8 mouse cellular contexts compared by ENCODE assay signal in the genomic region with DNA sequence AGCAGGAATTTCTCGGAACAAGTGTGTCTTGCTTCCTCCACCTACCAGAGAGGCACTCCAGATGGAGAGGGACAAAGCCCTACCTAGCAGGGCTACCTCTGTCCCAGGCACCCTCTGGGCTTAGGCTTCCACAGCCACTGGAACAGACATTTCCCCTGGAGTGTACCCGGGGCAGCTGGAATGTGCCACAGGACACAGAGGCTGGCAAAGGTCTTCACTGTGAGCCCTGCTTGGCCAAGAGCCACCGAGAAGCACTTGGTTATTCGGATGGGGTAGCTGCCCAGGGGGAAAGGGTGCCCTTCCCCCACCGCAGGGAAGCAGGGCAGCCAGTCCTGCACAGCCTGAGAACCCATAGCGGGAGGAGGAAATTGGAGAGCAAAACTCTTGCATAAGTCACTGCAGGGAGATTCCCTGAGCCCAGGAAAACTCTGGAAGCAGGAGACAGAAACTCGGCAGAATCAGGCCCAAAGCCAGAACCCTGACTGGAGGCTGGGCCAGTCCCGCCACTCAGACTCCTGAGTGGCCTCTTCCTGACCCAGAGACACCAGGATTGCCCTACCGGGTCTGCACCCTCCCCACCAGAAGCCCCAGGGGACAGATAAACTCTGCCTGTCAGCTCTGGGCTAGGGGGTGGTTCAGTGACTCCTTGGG. TPM values are rescaled to one million over a fixed set of nuclear protein-coding genes. Genes with fewer than 3 reads are reported as not detected.
DNase-seq lines count a peak whose midpoint lies in the region; ATAC-seq lines count a peak whose summit lies in the region.

No protein-coding gene starts in this region.

- no peak overlapping the region for H3K4me2 ChIP-seq in liver, embryonic 16.5 days (ENCODE audit: low read depth, low read length)
- no peak overlapping the region for H3K4me2 ChIP-seq in liver, embryonic 11.5 days
- no peak overlapping the region for H3K4me2 ChIP-seq in kidney, embryonic 14.5 days (replicated peaks; ENCODE audit: low read depth, low read length)
- H3K4me2 ChIP-seq in lung, embryonic 15.5 days, result no peak overlapping the region

- H3K27ac ChIP-seq in liver, embryonic 16.5 days (ENCODE audit: low read length), result no peak overlapping the region
- no peak overlapping the region for H3K27ac ChIP-seq in liver, embryonic 11.5 days (ENCODE audit: low read depth, low read length)
- H3K27ac ChIP-seq in kidney, embryonic 14.5 days (ENCODE audit: low read depth, low read length), result no peak overlapping the region
- H3K27ac ChIP-seq in lung, embryonic 15.5 days, result peak overlapping the region; percentile 75

- H3K4me3 ChIP-seq in liver, embryonic 16.5 days (ENCODE audit: low read depth, low read length), result no peak overlapping the region
- H3K4me3 ChIP-seq in liver, embryonic 11.5 days (ENCODE audit: low read depth, low read length), result no peak overlapping the region
- H3K4me3 ChIP-seq in kidney, embryonic 14.5 days (ENCODE audit: low read length), result no peak overlapping the region
- H3K4me3 ChIP-seq in lung, embryonic 15.5 days, result no peak overlapping the region

- no peak for DNase-seq in liver, embryonic 11.5 days (ENCODE audit: low spot score)
- DNase-seq in cerebellum, adult 8-10 months, result peak; percentile 25
- peak; percentile 53 for DNase-seq in gastrocnemius, postnatal 10 days
- no peak for DNase-seq in embryo, embryonic 10.5 days (ENCODE audit: low spot score)
- no peak for DNase-seq in urinary bladder, adult 2 months (ENCODE audit: low spot score)

- no peak overlapping the region for H3K9ac ChIP-seq in liver, embryonic 16.5 days (ENCODE audit: low read depth, low read length)
- no peak overlapping the region; the same call in 1 of the 2 replicates for H3K9ac ChIP-seq in liver, embryonic 11.5 days (ENCODE audit: low read depth, low read length)
- H3K9ac ChIP-seq in kidney, embryonic 14.5 days (ENCODE audit: low read depth, low read length), result 0 out of 2 replicates have a peak overlapping the region, but pooled peaks have one; percentile 18
- no peak overlapping the region for H3K9ac ChIP-seq in lung, embryonic 15.5 days

- H3K36me3 ChIP-seq in liver, embryonic 16.5 days (ENCODE audit: control insufficient read depth, insufficient read depth), result no peaks in the 10 kb centered on the region
- no peaks in the 10 kb centered on the region for H3K36me3 ChIP-seq in liver, embryonic 11.5 days (ENCODE audit: control insufficient read depth, insufficient read depth, low read length)
- no peaks in the 10 kb centered on the region for H3K36me3 ChIP-seq in kidney, embryonic 14.5 days (ENCODE audit: control insufficient read depth, insufficient read depth, low read length)
- no peaks in the 10 kb centered on the region for H3K36me3 ChIP-seq in lung, embryonic 15.5 days

- H3K9me3 ChIP-seq in liver, embryonic 16.5 days (replicated peaks; ENCODE audit: control insufficient read depth, low read length), result no peaks in the 10 kb centered on the region
- no peaks in the 10 kb centered on the region for H3K9me3 ChIP-seq in liver, embryonic 11.5 days (ENCODE audit: control insufficient read depth, low read length)
- no peaks in the 10 kb centered on the region for H3K9me3 ChIP-seq in kidney, embryonic 14.5 days (ENCODE audit: control insufficient read depth, low read length)
- no peaks in the 10 kb centered on the region for H3K9me3 ChIP-seq in lung, embryonic 15.5 days

- WGBS in liver, embryonic 16.5 days (ENCODE audit: insufficient replicate concordance), result 43% methylated on average over 9 of the region's 9 CpGs
- 39% methylated on average over 9 of the region's 9 CpGs for WGBS in liver, embryonic 11.5 days
- 36% methylated on average over 9 of the region's 9 CpGs for WGBS in kidney, embryonic 14.5 days
- WGBS in lung, embryonic 15.5 days, result 19% methylated on average over 9 of the region's 9 CpGs

- ATAC-seq in liver, embryonic 16.5 days (ENCODE audit: low read depth), result 0 out of 2 replicates have a peak, but pooled peaks have one; percentile 17
- no peak for ATAC-seq in liver, embryonic 11.5 days (replicated peaks; ENCODE audit: low FRiP score)
- ATAC-seq in kidney, embryonic 14.5 days (ENCODE audit: low FRiP score, low TSS enrichment), result no peak
- ATAC-seq in lung, embryonic 15.5 days (ENCODE audit: borderline replicate concordance, extremely low read depth, low FRiP score, low TSS enrichment), result peak; percentile 60; the same call in 1 of the 2 replicates

- H3K4me1 ChIP-seq in liver, embryonic 16.5 days (ENCODE audit: control insufficient read depth, low read depth, low read length), result no peaks in the 10 kb centered on the region; the same call in 1 of the 2 replicates
- no peaks in the 10 kb centered on the region; the same call in 1 of the 2 replicates for H3K4me1 ChIP-seq in liver, embryonic 11.5 days (replicated peaks; ENCODE audit: control insufficient read depth, insufficient read depth, low read length)
- H3K4me1 ChIP-seq in kidney, embryonic 14.5 days (ENCODE audit: control insufficient read depth, insufficient read depth, low read length), result peaks cover 4% of the 10 kb centered on the region; the same call in 1 of the 2 replicates
- H3K4me1 ChIP-seq in lung, embryonic 15.5 days, result peaks cover 16% of the 10 kb centered on the region

- H3K27me3 ChIP-seq in liver, embryonic 16.5 days (ENCODE audit: control insufficient read depth, insufficient read depth, low read depth, low read length), result no peaks in the 10 kb centered on the region
- H3K27me3 ChIP-seq in liver, embryonic 11.5 days (replicated peaks; ENCODE audit: control insufficient read depth, insufficient read depth, low read length), result no peaks in the 10 kb centered on the region; the same call in 1 of the 2 replicates
- H3K27me3 ChIP-seq in kidney, embryonic 14.5 days (ENCODE audit: control insufficient read depth, insufficient read depth, low read length), result no peaks in the 10 kb centered on the region
- H3K27me3 ChIP-seq in lung, embryonic 15.5 days, result no peaks in the 10 kb centered on the region

RNA-seq across cellular contexts. Expression of a gene that starts 12.5 kb away (rescaled TPM):
- polyA plus RNA-seq in liver, embryonic 16.5 days (2015; fragmentation: Nextera tagmentation; extraction: Ambion mirVana), result 11.9 and 15.5 TPM in 2 replicates
- 5.7 and 6.1 TPM in 2 replicates for polyA plus RNA-seq in liver, embryonic 11.5 days (2014; fragmentation: Nextera tagmentation; extraction: Ambion mirVana)
- 10 to 100 TPM in 1 of 2 experiments, 1 to 10 TPM in 1; 2.7 to 20.8 TPM for total RNA-seq in gastrocnemius, postnatal 10 days (2021)
- polyA plus RNA-seq in kidney, embryonic 14.5 days (2014; fragmentation: Nextera tagmentation; extraction: Ambion mirVana), result 5.9 and 10.2 TPM in 2 replicates
- polyA plus RNA-seq in lung, embryonic 15.5 days (2015; fragmentation: Nextera tagmentation; extraction: Ambion mirVana), result 3.0 and 4.2 TPM in 2 replicates
- polyA plus RNA-seq in urinary bladder, adult 2 months (2012; rRNA removed), result 96.6 and 104 TPM in 2 replicates

Comparison
In these comparisons a context has a peak if more than half of its experiments do, and no peak if none do; other contexts are left out.
1. ATAC-seq: peak in liver, embryonic 16.5 days (single experiment) and lung, embryonic 15.5 days (single experiment); none in liver, embryonic 11.5 days (single experiment) and kidney, embryonic 14.5 days (single experiment).
2. DNase-seq: peak in cerebellum, adult 8-10 months (single experiment) and gastrocnemius, postnatal 10 days (single experiment); none in liver, embryonic 11.5 days (single experiment), embryo, embryonic 10.5 days (single experiment) and urinary bladder, adult 2 months (single experiment).